Mouse (Mus musculus): Measurements from ENCODE around the gene Sult2b1.

- peak; percentile 13; the same call in 1 of the 2 replicates for TF ChIP-seq CTCF (IDR thresholded peaks at IDR 0.05)
- TF ChIP-seq EP300 (IDR thresholded peaks at IDR 0.05) = no peak
Observed at GRCm38 (mm10) chr7:45706721-45707241, 77.7 kb downstream of the Sult2b1 start.
